Mouse (Mus musculus) spleen, adult 10 weeks (tissue): ENCODE results near the gene Gtpbp1. TPM values are rescaled to one million over a fixed set of nuclear protein-coding genes. Genes with fewer than 3 reads are reported as not detected.

Experiments
- polyA plus RNA-seq: library from polyadenylated mRNA; stranded (reverse); fragments of 350-450 nt; fragmentation: Illumina TruSeq; extraction: RNeasy Lipid Tissue Mini Kit (QIAGEN cat#74804); gene quantifications from one replicate; pipeline ENCODE4 v1.2.3, GENCODE M21; 2015; ENCODE audit warnings: low replicate concordance; ENCODE audit not compliant: insufficient read depth

Gtpbp1 gene
- 35.7 TPM for polyA plus RNA-seq

GRCm38 (mm10) chr15:79690426-79691022 lies at the start of gene Gtpbp1:
Gene Gtpbp1, plus strand, starts transcription at chr15:79690845.

GRCm38 (mm10) chr15:79658531-79659375 lies 31.9 kb upstream of the Gtpbp1 start, which contains the start of the genes Fam227a and Cby1:
Gene Fam227a, minus strand, starts transcription at chr15:79658956.
Gene Cby1, plus strand, starts transcription at chr15:79659199.

GRCm38 (mm10) chr15:79670249-79670971 lies 20.2 kb upstream of the Gtpbp1 start, which contains the start of gene Tomm22:
Gene Tomm22, plus strand, starts transcription at chr15:79670861.

GRCm38 (mm10) chr15:79687646-79688267 lies 2.9 kb upstream of the Gtpbp1 start, which contains the start of gene Josd1:
Gene Josd1, minus strand, starts transcription at chr15:79687919.

GRCm38 (mm10) chr15:79741921-79742705 lies 51.5 kb downstream of the Gtpbp1 start, which contains the start of gene Sun2:
Gene Sun2, minus strand, starts transcription at chr15:79742536.

Other genes with a start within 250 kb of the Gtpbp1 start
- 18.6 TPM for gene Csnk1e, start 235.3 kb upstream of the Gtpbp1 start, polyA plus RNA-seq
- not detected for gene Kcnj4, start 185.6 kb upstream of the Gtpbp1 start, polyA plus RNA-seq
- gene Kdelr3, start 174.4 kb upstream of the Gtpbp1 start, polyA plus RNA-seq, result 2.1 TPM
- gene Ddx17, start 144.1 kb upstream of the Gtpbp1 start, polyA plus RNA-seq, result 623 TPM
- 1.0 TPM for gene Dmc1, start 85.7 kb upstream of the Gtpbp1 start, polyA plus RNA-seq
- 1.9 TPM for gene Fam227a, start 31.9 kb upstream of the Gtpbp1 start, polyA plus RNA-seq
- gene Cby1, start 31.6 kb upstream of the Gtpbp1 start, polyA plus RNA-seq, result 5.9 TPM
- 210 TPM for gene Tomm22, start 20.0 kb upstream of the Gtpbp1 start, polyA plus RNA-seq
- 20.9 TPM for gene Josd1, start 2.9 kb upstream of the Gtpbp1 start, polyA plus RNA-seq
- 65.8 TPM for gene Sun2, start 51.7 kb downstream of the Gtpbp1 start, polyA plus RNA-seq
- gene Dnal4, start 87.0 kb downstream of the Gtpbp1 start, polyA plus RNA-seq, result 4.7 TPM
- gene Nptxr, start 113.9 kb downstream of the Gtpbp1 start, polyA plus RNA-seq, result 1.9 TPM
- gene Npcd, start 143.4 kb downstream of the Gtpbp1 start, polyA plus RNA-seq, result not detected
- gene Cbx6, start 143.8 kb downstream of the Gtpbp1 start, polyA plus RNA-seq, result 12.9 TPM
- gene Apobec3, start 200.8 kb downstream of the Gtpbp1 start, polyA plus RNA-seq, result 616 TPM